Mouse (Mus musculus): Measurements from ENCODE around the gene Ribc2. TPM values are rescaled to one million over a fixed set of nuclear protein-coding genes. Genes with fewer than 3 reads are reported as not detected.

The Ribc2 gene
- not detected for polyA plus RNA-seq (2014; fragmentation: Illumina TruSeq; extraction: RNeasy Lipid Tissue Mini Kit (QIAGEN cat#74804); ENCODE audit: low read depth, low replicate concordance)

DNA sequence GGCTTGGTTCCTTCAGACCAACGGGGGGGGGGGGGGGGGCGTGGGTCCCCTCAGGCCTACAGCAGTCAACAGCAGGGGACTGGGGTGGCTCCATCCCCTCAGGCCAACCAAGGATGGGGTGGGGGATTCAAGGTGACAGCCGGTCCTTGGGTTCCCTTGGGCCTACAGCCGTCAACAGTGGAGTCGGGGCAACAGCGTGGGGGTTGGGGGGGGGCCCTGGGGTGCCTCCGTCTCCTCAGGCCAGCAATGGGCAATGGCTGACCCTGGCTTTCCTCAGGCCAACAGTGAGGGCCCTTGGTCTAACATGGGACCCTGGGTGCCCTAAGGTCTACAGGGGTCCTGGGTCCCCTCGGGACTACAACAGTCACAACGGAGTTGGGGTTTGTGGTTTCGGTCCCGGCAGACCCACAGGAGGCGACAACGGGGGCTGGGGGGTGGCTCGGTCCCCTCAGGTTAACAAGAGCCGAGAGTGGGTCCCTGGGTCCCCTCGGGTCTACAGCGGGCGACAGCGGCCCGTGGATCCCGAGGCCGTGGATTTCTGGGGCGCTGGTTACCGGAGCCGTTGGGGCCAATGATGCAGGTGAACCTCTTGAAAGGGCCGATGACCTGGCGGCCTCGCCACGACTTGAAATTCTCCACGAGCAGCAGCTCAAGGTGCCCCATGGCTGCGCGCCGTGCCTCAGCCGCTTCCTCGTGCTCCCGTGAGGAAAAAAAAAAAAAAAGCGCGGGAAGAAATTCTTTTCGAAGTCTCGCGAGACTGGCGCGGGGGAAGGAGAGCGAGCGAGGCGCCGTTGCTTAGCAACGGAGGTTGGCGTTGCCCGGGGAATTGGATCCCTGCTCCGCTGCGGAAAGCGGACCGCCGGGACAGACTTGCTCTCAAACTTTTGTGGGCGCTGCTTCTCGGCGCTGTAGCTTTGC, at the start of gene Ribc2, which contains the start of gene Smc1b:
Gene Ribc2 (plus strand): TSS at position 804 of the 918 bp plus-strand sequence.
Gene Smc1b (minus strand): TSS at position 690 of the 918 bp plus-strand sequence.

Other genes starting within 250 kb of the Ribc2 start
- 0.26 TPM for gene Gm29666, start 212.0 kb upstream of the Ribc2 start, polyA plus RNA-seq (2014; fragmentation: Illumina TruSeq; extraction: RNeasy Lipid Tissue Mini Kit (QIAGEN cat#74804); ENCODE audit: low read depth, low replicate concordance)
- gene Nup50, start 208.7 kb upstream of the Ribc2 start, polyA plus RNA-seq (2014; fragmentation: Illumina TruSeq; extraction: RNeasy Lipid Tissue Mini Kit (QIAGEN cat#74804); ENCODE audit: low read depth, low replicate concordance) = 8.5 TPM
- gene 5031439G07Rik, start 143.5 kb upstream of the Ribc2 start, polyA plus RNA-seq (2014; fragmentation: Illumina TruSeq; extraction: RNeasy Lipid Tissue Mini Kit (QIAGEN cat#74804); ENCODE audit: low read depth, low replicate concordance) = 20.7 TPM
- gene Upk3a, start 114.9 kb upstream of the Ribc2 start, polyA plus RNA-seq (2014; fragmentation: Illumina TruSeq; extraction: RNeasy Lipid Tissue Mini Kit (QIAGEN cat#74804); ENCODE audit: low read depth, low replicate concordance) = not detected
- 9.7 TPM for gene Fam118a, start 103.1 kb upstream of the Ribc2 start, polyA plus RNA-seq (2014; fragmentation: Illumina TruSeq; extraction: RNeasy Lipid Tissue Mini Kit (QIAGEN cat#74804); ENCODE audit: low read depth, low replicate concordance)
- gene Smc1b, start 114 bp upstream of the Ribc2 start, polyA plus RNA-seq (2014; fragmentation: Illumina TruSeq; extraction: RNeasy Lipid Tissue Mini Kit (QIAGEN cat#74804); ENCODE audit: low read depth, low replicate concordance) = not detected
- 121 TPM for gene Fbln1, start 73.9 kb downstream of the Ribc2 start, polyA plus RNA-seq (2014; fragmentation: Illumina TruSeq; extraction: RNeasy Lipid Tissue Mini Kit (QIAGEN cat#74804); ENCODE audit: low read depth, low replicate concordance)
- 89.0 TPM for gene Atxn10, start 204.2 kb downstream of the Ribc2 start, polyA plus RNA-seq (2014; fragmentation: Illumina TruSeq; extraction: RNeasy Lipid Tissue Mini Kit (QIAGEN cat#74804); ENCODE audit: low read depth, low replicate concordance)